Mouse (Mus musculus): Measurements from ENCODE around the gene Gm20388.

DNA sequence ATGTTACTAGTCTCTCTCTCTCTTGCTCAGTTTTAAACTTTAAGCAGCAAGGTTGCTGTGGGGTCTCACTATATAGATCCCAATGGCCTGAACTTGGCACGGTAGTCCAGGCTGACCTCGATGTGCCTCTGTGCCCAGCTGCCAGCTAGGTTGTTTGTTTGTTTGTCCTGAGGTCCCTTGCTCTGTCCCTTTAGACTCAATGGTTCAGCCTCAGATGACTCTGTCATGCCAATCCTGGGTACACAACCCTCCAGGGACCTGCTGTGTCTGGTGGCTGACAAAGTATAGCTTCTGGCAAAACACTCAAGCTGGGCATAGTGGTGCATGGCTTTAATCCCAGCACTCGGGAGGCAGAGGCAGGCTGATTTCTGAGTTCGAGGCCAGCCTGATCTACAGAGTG lies 337.8 kb downstream of the Gm20388 start:
- no peak for TF ChIP-seq TAL1 (conservative IDR thresholded peaks at IDR 0.05; ENCODE audit: low read depth, low read length)
- no peak for TF ChIP-seq CTCF (IDR thresholded peaks at IDR 0.05; ENCODE audit: low read depth, low read length)
- no peak for TF ChIP-seq GATA1 (IDR thresholded peaks at IDR 0.05; ENCODE audit: borderline replicate concordance, low read length)

All from G1E (cell line).